Mouse (Mus musculus) heart, postnatal 0 days (tissue): ENCODE data around the gene Csf1.

ENCODE experiments used
- CTCF ChIP-seq: IDR thresholded peaks from 2 replicates; pipeline ENCODE4 v1.5.1; 2016; ENCODE audit warnings: antibody characterized with exemption, control low read depth, low read depth
- EP300 ChIP-seq: IDR thresholded peaks from 2 replicates; pipeline ENCODE4 v1.6.1; 2016; ENCODE audit warnings: antibody characterized with exemption, low read depth

- TF ChIP-seq CTCF (no peak), EP300 (no peak)
Measured at GRCm38 (mm10) chr3:107790766-107791303, 30.6 kb upstream of the Csf1 start.
